Mouse (Mus musculus) induced T-regulatory cell, adult 2 months (primary cell): ENCODE measurements around the gene Dtx3.
"Not testable (repeated sequence)": the region's sequence is repeated elsewhere in the genome, so short reads cannot be mapped to it uniquely, and the experiment has no call there.

Source experiments
- DNase-seq: peaks from one replicate; pipeline ENCODE4 v3.0.0-alpha.2; 2012; ENCODE audit warnings: low read depth

Dtx3 gene

DNA sequence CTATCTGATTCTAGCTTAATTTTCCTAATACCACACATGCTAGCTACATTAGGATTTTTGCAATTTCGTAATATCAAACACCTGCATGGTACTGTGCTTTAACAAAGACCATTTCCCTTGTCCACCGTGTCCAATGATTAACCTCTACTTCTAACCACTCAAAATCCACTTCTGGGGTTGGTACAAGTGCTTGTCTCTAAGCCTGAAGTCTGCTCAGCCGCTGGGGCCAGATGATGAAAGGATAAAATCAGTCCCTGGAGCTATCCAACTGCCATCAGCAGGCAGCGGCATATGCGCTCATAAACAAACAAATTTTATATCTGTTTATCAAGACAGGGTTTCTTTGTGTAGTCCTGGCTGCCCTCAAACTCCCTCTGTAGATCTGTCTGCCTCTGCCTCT lies 9.1 kb upstream of the Dtx3 start:
- DNase-seq, result no peak

GRCm38 (mm10) chr10:127203106-127203505 lies 7.6 kb upstream of the Dtx3 start:
- DNase-seq, result no peak

GRCm38 (mm10) chr10:127200279-127200678 lies 4.8 kb upstream of the Dtx3 start:
- DNase-seq, result no peak

- no peak for DNase-seq
These were observed 3.9 kb upstream of the Dtx3 start for GRCm38 (mm10) chr10:127199474-127199873.

DNA sequence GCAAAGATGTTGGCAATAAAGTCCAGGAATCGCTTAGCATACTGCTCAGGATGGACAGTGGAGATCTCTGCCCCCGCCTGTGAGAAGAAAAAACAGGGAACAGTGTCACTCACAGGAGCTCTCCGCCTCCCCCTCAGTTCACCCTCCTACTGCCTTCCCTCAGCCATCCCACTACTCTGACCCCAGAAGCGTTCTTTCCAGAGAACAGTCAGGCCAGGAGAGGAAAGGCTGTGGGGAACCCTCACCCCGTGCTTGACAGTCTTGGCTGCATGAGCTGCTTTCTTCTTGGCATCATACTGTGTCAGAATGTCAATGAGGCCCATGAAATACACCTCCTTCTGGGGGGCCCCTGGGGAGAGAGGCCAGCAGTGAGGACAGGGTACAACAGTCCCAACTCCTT lies 3.5 kb upstream of the Dtx3 start:
- DNase-seq, result no peak

DNA sequence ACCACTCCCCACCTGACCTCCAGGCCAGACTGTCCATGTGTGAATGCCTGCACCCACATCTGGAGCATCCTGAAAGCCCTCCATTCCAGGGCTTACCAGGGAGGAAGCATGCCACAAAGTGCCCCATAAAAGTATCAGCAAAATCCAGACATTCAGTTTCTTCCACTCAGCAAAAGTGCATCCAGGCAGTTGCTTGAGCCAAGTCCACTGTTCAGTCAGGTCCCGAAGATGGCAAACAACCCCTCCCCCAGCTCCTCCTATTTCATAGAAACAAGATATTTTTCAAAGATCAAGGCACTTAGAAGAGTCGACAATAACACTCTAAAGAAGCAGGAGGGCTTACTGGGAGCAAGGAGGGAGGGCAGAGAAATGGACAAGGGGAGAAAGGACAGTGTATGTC lies 3.0 kb upstream of the Dtx3 start:
- no peak for DNase-seq

DNA sequence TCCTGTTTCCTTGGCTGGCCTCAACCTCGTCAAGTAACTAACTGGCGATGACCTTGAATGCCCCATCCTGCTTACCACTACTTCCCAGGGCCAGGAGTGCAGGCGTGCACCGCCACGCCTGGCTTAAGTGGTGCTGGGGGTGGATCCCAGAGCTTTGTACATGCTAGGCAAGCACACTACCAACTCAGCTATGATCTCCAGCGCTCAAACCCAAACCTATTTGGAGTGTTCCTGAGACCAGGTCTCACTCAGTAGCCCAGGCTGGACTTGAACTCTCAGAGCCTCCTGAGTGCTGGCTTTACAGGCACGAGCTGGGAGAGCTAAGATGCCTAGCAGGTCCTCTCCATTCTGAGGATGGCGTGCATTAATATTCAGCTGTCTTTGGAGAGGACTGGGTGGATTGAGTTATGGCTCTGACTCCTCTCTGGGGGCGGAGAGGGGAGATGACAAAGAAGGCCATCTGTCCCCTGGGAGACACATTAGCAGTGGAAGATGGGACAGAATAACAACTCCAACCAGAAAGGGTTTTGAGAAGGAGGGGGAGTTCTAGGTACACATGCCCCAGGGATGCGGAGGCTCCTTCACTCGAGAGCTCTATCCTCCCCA lies 2.1 kb upstream of the Dtx3 start:
- no peak for DNase-seq

GRCm38 (mm10) chr10:127197104-127197503 lies 1.6 kb upstream of the Dtx3 start:
- DNase-seq, result no peak

GRCm38 (mm10) chr10:127196392-127196791 lies 864 bp upstream of the Dtx3 start:
- no peak for DNase-seq

GRCm38 (mm10) chr10:127194428-127195327 lies 850 bp downstream of the Dtx3 start:
- DNase-seq, result peak; percentile 52

DNA sequence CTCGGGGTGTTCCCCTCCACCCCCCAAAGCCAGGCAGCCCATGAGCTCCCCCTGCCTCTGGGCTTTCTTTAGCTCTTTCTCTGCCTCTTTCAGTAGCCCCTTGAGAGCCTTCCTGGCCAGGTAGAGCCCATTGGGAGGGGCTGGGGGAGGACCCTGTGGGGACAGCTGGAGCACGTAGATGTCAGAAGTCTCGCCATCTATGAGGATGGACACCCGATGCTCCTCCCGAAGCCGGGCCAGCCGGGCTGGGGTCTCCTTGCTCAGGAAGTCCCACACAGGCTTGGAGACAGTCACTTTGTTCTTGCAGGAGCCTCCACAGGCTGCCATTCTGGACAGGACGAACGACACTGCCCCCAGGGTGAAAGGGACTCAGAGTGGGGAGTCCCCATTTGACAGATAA lies 2.5 kb downstream of the Dtx3 start:
- no peak for DNase-seq

DNA sequence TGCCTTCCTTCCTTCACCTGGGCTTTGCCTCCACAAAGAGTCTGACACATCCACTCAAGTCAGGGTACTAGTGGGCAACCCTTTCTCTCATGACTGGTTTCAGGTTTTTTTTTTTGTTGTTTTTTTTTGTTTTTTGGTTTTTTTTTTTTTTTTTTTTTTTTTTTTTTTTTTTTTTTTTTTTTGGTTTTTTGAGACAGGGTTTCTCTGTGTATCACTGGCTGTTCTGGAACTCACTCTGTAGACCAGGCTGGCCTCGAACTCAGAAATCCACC lies 3.5 kb downstream of the Dtx3 start:
- not testable (repeated sequence) for DNase-seq

GRCm38 (mm10) chr10:127191191-127192056 lies 4.1 kb downstream of the Dtx3 start:
- DNase-seq, result peak; percentile 44

DNA sequence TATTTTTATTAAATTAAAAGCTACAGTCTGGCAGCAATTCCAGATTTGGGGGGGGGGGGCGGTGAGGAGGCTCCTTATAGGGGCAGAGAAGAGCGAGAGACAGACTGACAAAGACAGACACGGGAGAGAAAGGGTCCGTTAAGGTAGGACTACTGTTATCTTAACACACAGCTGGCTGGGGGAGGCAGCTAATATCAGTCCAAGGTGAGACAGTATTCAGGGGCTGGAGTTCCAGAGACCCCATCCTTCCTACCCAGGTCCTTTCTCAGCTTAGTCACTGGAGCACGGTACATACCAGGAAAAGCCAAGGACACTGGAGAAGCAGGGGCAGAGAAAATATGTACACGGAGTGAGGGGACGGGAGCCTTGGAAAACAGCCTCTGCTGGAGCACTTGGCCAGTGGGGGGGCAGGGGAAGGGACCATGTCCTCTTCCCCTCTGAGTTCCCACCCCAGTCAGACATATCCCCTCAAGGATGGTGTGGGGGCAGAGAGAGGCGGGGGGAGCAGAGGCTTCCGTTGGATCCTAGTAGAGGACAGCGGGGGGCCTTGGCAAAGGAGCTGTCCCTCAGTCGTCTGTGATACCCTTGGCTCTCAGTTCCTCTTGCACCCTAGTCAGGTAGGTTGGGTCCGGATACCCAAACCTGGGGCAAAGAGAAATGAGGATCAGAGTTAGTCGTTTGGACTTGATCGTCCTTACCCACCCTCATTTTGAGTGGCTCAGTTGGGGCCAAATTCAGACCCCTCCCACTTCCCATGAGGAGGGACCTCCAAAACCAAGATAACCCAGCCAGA lies 4.9 kb downstream of the Dtx3 start:
- DNase-seq, result peak; percentile 21

GRCm38 (mm10) chr10:127189651-127190381 lies 5.7 kb downstream of the Dtx3 start, which contains the start of gene Arhgef25:
Gene Arhgef25, minus strand, starts transcription at chr10:127190083.
- peak; percentile 32 for DNase-seq

- DNase-seq, result peak; percentile 67
These were observed 6.3 kb downstream of the Dtx3 start for GRCm38 (mm10) chr10:127189116-127189650.

GRCm38 (mm10) chr10:127188465-127189115 lies 6.9 kb downstream of the Dtx3 start:
- peak; percentile 63 for DNase-seq

DNA sequence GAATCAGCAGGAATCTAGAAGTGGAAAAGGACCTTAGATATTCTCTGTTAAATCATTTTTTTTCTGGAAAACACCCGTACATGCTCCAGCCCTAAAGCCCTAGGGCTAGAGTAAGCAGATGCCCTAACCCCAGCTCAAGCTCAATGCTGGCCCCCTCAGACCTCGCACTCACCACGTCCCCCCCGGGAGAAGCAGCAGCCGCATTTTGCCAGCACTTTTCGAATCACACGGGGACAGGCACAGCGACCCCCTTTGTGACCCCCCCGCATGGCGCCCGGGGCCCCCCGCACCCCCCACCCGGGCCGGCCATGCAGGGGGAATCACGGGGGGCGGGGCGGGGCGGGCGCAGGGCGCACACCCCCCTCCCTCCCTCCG lies 7.5 kb downstream of the Dtx3 start:
- DNase-seq, result no peak

- no peak for DNase-seq
These were observed 8.0 kb downstream of the Dtx3 start for GRCm38 (mm10) chr10:127187371-127188078.

GRCm38 (mm10) chr10:127186451-127186850 lies 9.1 kb downstream of the Dtx3 start:
- DNase-seq, result no peak
